Mouse (Mus musculus) midbrain, embryonic 16.5 days (tissue): Measurements from ENCODE around the gene Pard3b. TPM values are rescaled to one million over a fixed set of nuclear protein-coding genes. Genes with fewer than 3 reads are reported as not detected.

Source experiments
- ATAC-seq: fragments of 200-750 bp; cut with Nextera tagmentation; 2 replicates; pipeline ENCODE4 v1.8.0; 2017; ENCODE audit warnings: moderate TSS enrichment
- H3K27ac ChIP-seq: fragments of 300-500 bp; sonication (generic); 2 replicates; pipeline ENCODE4 v1.5.1; 2014; ENCODE audit warnings: mild to moderate bottlenecking, low read length, mixed read lengths
- H3K27me3 ChIP-seq: fragments of 300-500 bp; sonication (generic); 2 replicates; pipeline ENCODE4 v1.6.1; 2014; ENCODE audit warnings: low read depth, low read length, mixed read lengths; ENCODE audit not compliant: control insufficient read depth, insufficient read depth
- H3K36me3 ChIP-seq: fragments of 300-500 bp; sonication (generic); 2 replicates; pipeline ENCODE4 v1.6.1; 2014; ENCODE audit warnings: mild to moderate bottlenecking, low read length, moderate library complexity, mixed read lengths; ENCODE audit not compliant: control insufficient read depth, insufficient read depth
- H3K4me1 ChIP-seq: fragments of 300-500 bp; sonication (generic); 2 replicates; pipeline ENCODE4 v1.6.1; 2014; ENCODE audit warnings: mild to moderate bottlenecking, low read length, mixed read lengths; ENCODE audit not compliant: control insufficient read depth, insufficient read depth
- H3K4me2 ChIP-seq: fragments of 300-500 bp; sonication (generic); 2 replicates; pipeline ENCODE4 v1.6.1; 2014; ENCODE audit warnings: mild to moderate bottlenecking, low read length, mixed read lengths
- H3K4me3 ChIP-seq: fragments of 300-500 bp; sonication (generic); 2 replicates; pipeline ENCODE4 v1.5.1; 2014; ENCODE audit warnings: low read depth, mild to moderate bottlenecking, low read length, moderate library complexity, mixed read lengths
- H3K9ac ChIP-seq: fragments of 300-500 bp; sonication (generic); 2 replicates; pipeline ENCODE4 v1.6.1; 2014; ENCODE audit warnings: low read depth, low read length, mixed read lengths
- H3K9me3 ChIP-seq: fragments of 300-500 bp; sonication (generic); replicated peaks from 2 replicates; pipeline ENCODE4 v1.6.1; 2014; ENCODE audit warnings: mild to moderate bottlenecking, low read length, mixed read lengths; ENCODE audit not compliant: control insufficient read depth, poor library complexity, severe bottlenecking
- WGBS: fragments of 180-500 bp; shearing (Covaris S2); extraction: QIAGEN DNeasy Blood & Tissue Kit; methylation state at CpG from one replicate; pipeline ENCODE4 v1.1.7; 2014; 5-methylcytosine and 5-hydroxymethylcytosine counted together
- polyA plus RNA-seq: library from polyadenylated mRNA; unstranded; fragments of >200 nt; fragmentation: Nextera tagmentation; extraction: Ambion mirVana; gene quantifications from 2 replicates; pipeline ENCODE4 v1.2.1, GENCODE M21; 2015

Pard3b gene
- polyA plus RNA-seq, 1 experiment from 2014 or later = 7.2 TPM

GRCm38 (mm10) chr1:62213285-62213684 lies 574.7 kb downstream of the Pard3b start:
- Histone ChIP-seq H3K27ac (no peak overlapping the region), H3K27me3 (no peaks in the 10 kb centered on the region), H3K9ac (no peak overlapping the region), H3K9me3 (no peaks in the 10 kb centered on the region), H3K36me3 (no peaks in the 10 kb centered on the region), H3K4me3 (no peak overlapping the region), H3K4me1 (0 out of 2 replicates have a peak, but pooled peaks cover 3% of the 10 kb centered on the region), H3K4me2 (no peak overlapping the region)
- no peak for ATAC-seq
- 67% methylated on average over 2 of the region's 2 CpGs for WGBS

- no peaks in the 10 kb centered on the region for H3K9me3 ChIP-seq
- H3K27me3 ChIP-seq = no peaks in the 10 kb centered on the region
- no peak for ATAC-seq
- 59% methylated on average over 2 of the region's 2 CpGs for WGBS
- 0 out of 2 replicates have a peak, but pooled peaks cover 3% of the 10 kb centered on the region for H3K4me1 ChIP-seq
- no peak overlapping the region for H3K9ac ChIP-seq
- no peak overlapping the region for H3K27ac ChIP-seq
- no peaks in the 10 kb centered on the region for H3K36me3 ChIP-seq
- no peak overlapping the region for H3K4me3 ChIP-seq
- no peak overlapping the region for H3K4me2 ChIP-seq
Observed at GRCm38 (mm10) chr1:62215842-62216241, 577.2 kb downstream of the Pard3b start.

GRCm38 (mm10) chr1:62216568-62216967 lies 577.9 kb downstream of the Pard3b start:
- 88% methylated on average over 4 of the region's 4 CpGs for WGBS
- H3K9me3 ChIP-seq = no peaks in the 10 kb centered on the region
- no peak overlapping the region for H3K4me3 ChIP-seq
- H3K36me3 ChIP-seq = no peaks in the 10 kb centered on the region
- H3K27ac ChIP-seq = no peak overlapping the region
- no peak overlapping the region for H3K4me2 ChIP-seq
- 0 out of 2 replicates have a peak, but pooled peaks cover 3% of the 10 kb centered on the region for H3K4me1 ChIP-seq
- no peak for ATAC-seq
- no peak overlapping the region for H3K9ac ChIP-seq
- no peaks in the 10 kb centered on the region for H3K27me3 ChIP-seq

GRCm38 (mm10) chr1:62229129-62229528 lies 590.5 kb downstream of the Pard3b start:
- Histone ChIP-seq H3K36me3 (no peaks in the 10 kb centered on the region), H3K9ac (no peak overlapping the region), H3K4me1 (peaks cover 3% of the 10 kb centered on the region; the same call in 1 of the 2 replicates), H3K9me3 (no peaks in the 10 kb centered on the region), H3K27me3 (no peaks in the 10 kb centered on the region), H3K4me3 (no peak overlapping the region), H3K27ac (no peak overlapping the region), H3K4me2 (no peak overlapping the region)
- 78% methylated on average over 5 of the region's 5 CpGs for WGBS
- ATAC-seq = no peak

- no peaks in the 10 kb centered on the region for H3K9me3 ChIP-seq
- no peaks in the 10 kb centered on the region for H3K27me3 ChIP-seq
- H3K4me2 ChIP-seq = no peak overlapping the region
- H3K4me3 ChIP-seq = no peak overlapping the region
- H3K36me3 ChIP-seq = no peaks in the 10 kb centered on the region
- H3K27ac ChIP-seq = no peak overlapping the region
- WGBS = 30% methylated on average over 1 of the region's 1 CpGs
- H3K4me1 ChIP-seq = peaks cover 4% of the 10 kb centered on the region; the same call in 1 of the 2 replicates
- H3K9ac ChIP-seq = no peak overlapping the region
- ATAC-seq = no peak
Observed at GRCm38 (mm10) chr1:62234039-62234438, 595.4 kb downstream of the Pard3b start.

GRCm38 (mm10) chr1:62235121-62235520 lies 596.5 kb downstream of the Pard3b start:
- no peak for ATAC-seq
- H3K27ac ChIP-seq = no peak overlapping the region
- no peaks in the 10 kb centered on the region for H3K27me3 ChIP-seq
- no peak overlapping the region for H3K4me3 ChIP-seq
- no peaks in the 10 kb centered on the region for H3K9me3 ChIP-seq
- no peak overlapping the region for H3K9ac ChIP-seq
- H3K36me3 ChIP-seq = no peaks in the 10 kb centered on the region
- peaks cover 4% of the 10 kb centered on the region; the same call in 1 of the 2 replicates for H3K4me1 ChIP-seq
- H3K4me2 ChIP-seq = no peak overlapping the region
- WGBS = 83% methylated on average over 5 of the region's 5 CpGs

GRCm38 (mm10) chr1:62244191-62244984 lies 605.8 kb downstream of the Pard3b start:
- H3K36me3 ChIP-seq = no peaks in the 10 kb centered on the region
- ATAC-seq = no peak

GRCm38 (mm10) chr1:62252432-62252831 lies 613.8 kb downstream of the Pard3b start:
- Histone ChIP-seq H3K4me2 (no peak overlapping the region), H3K27me3 (no peaks in the 10 kb centered on the region), H3K4me3 (no peak overlapping the region), H3K4me1 (no peaks in the 10 kb centered on the region), H3K27ac (no peak overlapping the region), H3K36me3 (no peaks in the 10 kb centered on the region), H3K9ac (no peak overlapping the region), H3K9me3 (no peaks in the 10 kb centered on the region)
- WGBS = 89% methylated on average over 1 of the region's 1 CpGs
- no peak for ATAC-seq

More at GRCm38 (mm10) chr1:62244191-62244984, 605.8 kb downstream of the Pard3b start:
- Histone ChIP-seq H3K27ac (no peak overlapping the region), H3K4me1 (no peaks in the 10 kb centered on the region), H3K9me3 (no peaks in the 10 kb centered on the region), H3K4me2 (no peak overlapping the region), H3K4me3 (no peak overlapping the region), H3K27me3 (no peaks in the 10 kb centered on the region), H3K9ac (no peak overlapping the region)
- WGBS = 51% methylated on average over 12 of the region's 12 CpGs

GRCm38 (mm10) chr1:62254316-62254715 lies 615.7 kb downstream of the Pard3b start:
- H3K9me3 ChIP-seq = no peaks in the 10 kb centered on the region
- no peaks in the 10 kb centered on the region for H3K27me3 ChIP-seq
- WGBS = 73% methylated on average over 4 of the region's 4 CpGs
- H3K27ac ChIP-seq = no peak overlapping the region
- H3K36me3 ChIP-seq = no peaks in the 10 kb centered on the region
- ATAC-seq = no peak
- H3K4me3 ChIP-seq = no peak overlapping the region
- no peak overlapping the region for H3K9ac ChIP-seq
- no peak overlapping the region for H3K4me2 ChIP-seq
- H3K4me1 ChIP-seq = no peaks in the 10 kb centered on the region
